Mouse (Mus musculus) layer of hippocampus, adult 8-10 months (tissue): Measurements from ENCODE around the gene 4921536K21Rik. TPM values are rescaled to one million over a fixed set of nuclear protein-coding genes. Genes with fewer than 3 reads are reported as not detected.

Source experiments
- DNase-seq, 2 experiments: peaks; one replicate each; pipeline ENCODE4 v3.0.0; 2022; ENCODE audit warnings: low spot score in 2 of 2
- total RNA-seq, 4 experiments: library from RNA; stranded (reverse); gene quantifications; 2 replicates each; pipeline ENCODE4 v1.2.4; 2022

4921536K21Rik gene
- total RNA-seq, 4 experiments from 2014 or later: 0.52 to 1.0 (median 0.83) TPM

DNA sequence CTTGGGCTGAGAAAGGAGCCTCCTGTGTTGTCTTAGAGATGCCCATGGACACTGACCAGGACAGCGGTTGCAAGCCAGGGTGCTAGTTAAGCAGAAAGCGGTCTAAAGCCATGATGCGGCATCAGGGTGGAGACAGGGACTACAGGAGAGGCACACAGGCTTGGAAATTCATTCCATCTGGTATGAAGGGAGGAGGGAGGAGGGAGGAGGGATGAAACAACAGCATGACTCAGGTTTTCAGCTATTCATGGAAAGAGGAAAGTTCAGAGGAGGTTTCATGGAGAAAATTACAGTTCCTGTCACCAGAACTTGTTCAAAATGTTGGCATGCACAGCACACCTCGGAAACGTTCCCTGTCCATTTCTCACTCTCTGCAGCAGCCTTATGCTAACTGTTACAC, 39.1 kb downstream of the 4921536K21Rik start:
- no peak for DNase-seq

DNA sequence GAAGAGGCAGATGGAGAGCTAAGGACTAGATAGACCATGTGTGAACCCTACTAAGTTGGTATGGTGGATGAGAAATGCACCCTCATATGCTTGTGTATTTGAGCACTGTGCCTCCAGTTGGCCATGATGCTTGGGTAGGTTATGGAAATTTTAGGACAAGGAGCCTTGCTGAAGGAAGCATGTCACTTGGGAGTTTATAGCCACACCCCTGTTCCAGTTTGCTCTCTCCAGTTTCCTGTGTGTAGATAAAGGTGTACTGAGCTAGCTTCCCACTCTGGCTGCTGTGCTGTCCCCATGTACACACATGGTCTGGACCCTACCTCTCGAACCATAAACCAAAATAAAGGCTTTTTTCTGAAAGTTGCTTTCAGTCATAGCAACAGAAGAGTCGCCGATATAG, 40.7 kb downstream of the 4921536K21Rik start:
- DNase-seq: no peak

DNA sequence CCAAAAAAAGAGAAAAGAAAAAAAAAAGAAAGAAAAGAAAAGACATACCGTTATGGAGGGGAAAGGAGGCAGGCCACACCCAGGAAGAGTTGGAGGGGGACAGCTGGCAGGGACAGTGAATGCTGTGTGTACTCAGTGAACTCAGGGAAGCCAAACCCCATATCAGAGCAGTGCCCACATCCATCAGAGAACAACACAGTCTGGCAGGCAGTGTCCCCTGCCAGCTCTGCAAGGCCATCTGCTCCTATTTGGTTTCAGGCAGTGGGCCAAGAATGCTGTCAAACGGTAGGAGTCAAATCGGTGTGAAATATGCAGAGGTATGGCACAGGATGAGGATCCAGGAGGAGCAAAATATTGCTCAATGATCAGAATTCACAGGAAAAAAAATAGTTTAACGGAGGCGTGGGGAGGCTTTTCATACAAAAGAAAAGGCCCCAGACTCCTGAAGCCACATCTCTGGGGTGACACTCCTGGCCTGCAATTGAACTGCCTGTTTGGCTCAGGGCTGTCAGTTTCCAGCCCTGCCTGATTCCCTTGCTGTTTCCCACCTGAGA, 41.3 kb downstream of the 4921536K21Rik start:
- peak; percentile 85 to 88 for DNase-seq

DNA sequence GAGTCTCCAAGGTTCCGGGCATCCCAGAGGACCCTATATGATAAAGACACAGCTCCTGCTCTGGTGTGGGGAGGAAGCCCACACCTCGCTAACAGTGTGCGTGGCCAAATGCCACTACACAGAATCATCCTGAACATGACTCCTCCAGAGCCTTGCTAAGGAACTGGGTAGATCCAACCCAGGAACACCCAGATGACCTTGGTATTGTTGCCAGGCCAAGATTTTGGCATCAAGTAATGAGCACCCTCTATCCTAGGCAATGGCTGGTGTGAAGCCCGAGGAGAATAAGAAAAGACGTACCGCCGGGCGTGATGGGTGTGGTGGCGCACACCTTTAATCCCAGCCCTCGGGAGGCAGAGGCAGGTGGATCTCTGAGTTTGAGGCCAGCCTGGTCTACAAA, 41.9 kb downstream of the 4921536K21Rik start:
- DNase-seq: no peak

GRCm38 (mm10) chr11:3851872-3852271, 43.0 kb downstream of the 4921536K21Rik start:
- DNase-seq: no peak

- no peak for DNase-seq
Measured at GRCm38 (mm10) chr11:3850746-3851277, 44.1 kb downstream of the 4921536K21Rik start.

GRCm38 (mm10) chr11:3850315-3850614, 44.6 kb downstream of the 4921536K21Rik start:
- peak in 1 of 2 experiments; percentile 47 for DNase-seq

- DNase-seq: no peak
Measured at GRCm38 (mm10) chr11:3849469-3850314, 45.2 kb downstream of the 4921536K21Rik start.

GRCm38 (mm10) chr11:3846351-3846750, 48.5 kb downstream of the 4921536K21Rik start:
- no peak for DNase-seq

GRCm38 (mm10) chr11:3843943-3844734, 50.8 kb downstream of the 4921536K21Rik start:
- no peak for DNase-seq

Other genes starting within 250 kb of the 4921536K21Rik start
- 10 to 100 TPM; 36.6 to 49.3 (median 44.3) TPM for gene Morc2a, start 245.9 kb downstream of the 4921536K21Rik start, total RNA-seq
- 10 to 100 TPM; 63.6 to 77.0 (median 69.9) TPM for gene Osbp2, start 31.2 kb downstream of the 4921536K21Rik start, total RNA-seq
- 10 to 100 TPM; 19.1 to 26.7 (median 22.9) TPM for gene Dusp18, start 142 bp upstream of the 4921536K21Rik start, total RNA-seq
- 10 to 100 TPM; 15.0 to 19.8 (median 16.9) TPM for gene Slc35e4, start 19.6 kb upstream of the 4921536K21Rik start, total RNA-seq
- 10 to 100 TPM; 14.5 to 50.2 (median 26.1) TPM for gene Tcn2, start 37.1 kb upstream of the 4921536K21Rik start, total RNA-seq
- 10 to 100 TPM; 36.4 to 50.9 (median 43.0) TPM for gene Pes1, start 68.9 kb upstream of the 4921536K21Rik start, total RNA-seq
- gene 4930556J24Rik, start 81.7 kb upstream of the 4921536K21Rik start, total RNA-seq: under 1 TPM in 2 of 4 experiments, not detected in 2; 0.36 to 0.72 TPM
- 10 to 100 TPM in 3 of 4 experiments, 1 to 10 TPM in 1; 9.3 to 10.9 (median 10.6) TPM for gene Gal3st1, start 88.5 kb upstream of the 4921536K21Rik start, total RNA-seq
- gene Sec14l4, start 136.4 kb upstream of the 4921536K21Rik start, total RNA-seq: under 1 TPM; 0.25 to 0.76 (median 0.52) TPM
- gene Sec14l3, start 169.7 kb upstream of the 4921536K21Rik start, total RNA-seq: 1 to 10 TPM; 1.4 to 2.9 (median 1.9) TPM
- 100 to 1,000 TPM in 2 of 4 experiments, 10 to 100 TPM in 2; 93.7 to 108 (median 102) TPM for gene Mtfp1, start 200.3 kb upstream of the 4921536K21Rik start, total RNA-seq
- 10 to 100 TPM; 52.3 to 62.7 (median 57.1) TPM for gene Sec14l2, start 228.3 kb upstream of the 4921536K21Rik start, total RNA-seq
- 10 to 100 TPM; 32.4 to 36.4 (median 35.0) TPM for gene Rnf215, start 240.1 kb upstream of the 4921536K21Rik start, total RNA-seq